Mouse (Mus musculus): Measurements from ENCODE around the gene Ovol1. TPM values are rescaled to one million over a fixed set of nuclear protein-coding genes. Genes with fewer than 3 reads are reported as not detected.
A peak's percentile ranks its signal among the peaks of the same experiment; 100 is the strongest.

Ovol1 gene
- polyA plus RNA-seq, 1 experiment = not detected

GRCm38 (mm10) chr19:5538786-5539185 is 21.7 kb downstream of the Ovol1 start:
- H3K4me1 ChIP-seq (ENCODE audit: control insufficient read depth, insufficient read depth, low read length) = no peaks in the 10 kb centered on the region
- TF ChIP-seq CTCF (IDR thresholded peaks at IDR 0.05; ENCODE audit: borderline replicate concordance, insufficient read depth, low read depth, low read length) (no peak), POLR2A (IDR thresholded peaks at IDR 0.05; ENCODE audit: borderline replicate concordance, insufficient read depth, low read length) (no peak)
- WGBS = 66% methylated on average over 8 of the region's 8 CpGs
- H3K27me3 ChIP-seq (ENCODE audit: control insufficient read depth, insufficient read depth, low read length) = no peaks in the 10 kb centered on the region
- H3K27ac ChIP-seq (ENCODE audit: insufficient read depth, low read length) = no peak overlapping the region
- no peak overlapping the region for H3K4me3 ChIP-seq (replicated peaks; ENCODE audit: insufficient read depth, low read depth, low read length)
- DNase-seq = no peak

- H3K4me1 ChIP-seq (ENCODE audit: control insufficient read depth, insufficient read depth, low read length) = 0 out of 2 replicates have a peak, but pooled peaks cover 3% of the 10 kb centered on the region
- no peaks in the 10 kb centered on the region for H3K27me3 ChIP-seq (ENCODE audit: control insufficient read depth, insufficient read depth, low read length)
- TF ChIP-seq CTCF (IDR thresholded peaks at IDR 0.05; ENCODE audit: borderline replicate concordance, insufficient read depth, low read depth, low read length) = no peak
- no peak for TF ChIP-seq POLR2A (IDR thresholded peaks at IDR 0.05; ENCODE audit: borderline replicate concordance, insufficient read depth, low read length)
- 83% methylated on average over 8 of the region's 8 CpGs for WGBS
- H3K4me3 ChIP-seq (replicated peaks; ENCODE audit: insufficient read depth, low read depth, low read length) = no peak overlapping the region
- DNase-seq = no peak
- H3K27ac ChIP-seq (ENCODE audit: insufficient read depth, low read length) = no peak overlapping the region
These were observed 27.9 kb downstream of the Ovol1 start for GRCm38 (mm10) chr19:5532520-5532919.

GRCm38 (mm10) chr19:5530138-5530524 is 30.3 kb downstream of the Ovol1 start:
- no peaks in the 10 kb centered on the region for H3K27me3 ChIP-seq (ENCODE audit: control insufficient read depth, insufficient read depth, low read length)
- no peak overlapping the region for H3K27ac ChIP-seq (ENCODE audit: insufficient read depth, low read length)
- WGBS = 33% methylated on average over 7 of the region's 7 CpGs

GRCm38 (mm10) chr19:5529325-5530137 is 30.9 kb downstream of the Ovol1 start:
- TF ChIP-seq POLR2A (IDR thresholded peaks at IDR 0.05; ENCODE audit: borderline replicate concordance, insufficient read depth, low read length) (no peak), CTCF (IDR thresholded peaks at IDR 0.05; ENCODE audit: borderline replicate concordance, insufficient read depth, low read depth, low read length) (peak; percentile 98)
- no peak overlapping the region for H3K27ac ChIP-seq (ENCODE audit: insufficient read depth, low read length)
- 3% methylated on average over 20 of the region's 20 CpGs for WGBS
- no peaks in the 10 kb centered on the region for H3K27me3 ChIP-seq (ENCODE audit: control insufficient read depth, insufficient read depth, low read length)
- DNase-seq = peak; percentile 93 to 98
- peak overlapping the region; percentile 24 for H3K4me3 ChIP-seq (replicated peaks; ENCODE audit: insufficient read depth, low read depth, low read length)
- H3K4me1 ChIP-seq (ENCODE audit: control insufficient read depth, insufficient read depth, low read length) = 0 out of 2 replicates have a peak, but pooled peaks cover 3% of the 10 kb centered on the region

More at GRCm38 (mm10) chr19:5530138-5530524, 30.3 kb downstream of the Ovol1 start:
- TF ChIP-seq CTCF (IDR thresholded peaks at IDR 0.05; ENCODE audit: borderline replicate concordance, insufficient read depth, low read depth, low read length) (no peak), POLR2A (IDR thresholded peaks at IDR 0.05; ENCODE audit: borderline replicate concordance, insufficient read depth, low read length) (no peak)
- no peak for DNase-seq
- Histone ChIP-seq H3K4me3 (replicated peaks; ENCODE audit: insufficient read depth, low read depth, low read length) (no peak overlapping the region), H3K4me1 (ENCODE audit: control insufficient read depth, insufficient read depth, low read length) (0 out of 2 replicates have a peak, but pooled peaks cover 3% of the 10 kb centered on the region)

- no peak for DNase-seq
- H3K27me3 ChIP-seq (ENCODE audit: control insufficient read depth, insufficient read depth, low read length) = no peaks in the 10 kb centered on the region
- H3K4me3 ChIP-seq (replicated peaks; ENCODE audit: insufficient read depth, low read depth, low read length) = no peak overlapping the region
- WGBS = 84% methylated on average over 5 of the region's 5 CpGs
- TF ChIP-seq POLR2A (IDR thresholded peaks at IDR 0.05; ENCODE audit: borderline replicate concordance, insufficient read depth, low read length) (no peak), CTCF (IDR thresholded peaks at IDR 0.05; ENCODE audit: borderline replicate concordance, insufficient read depth, low read depth, low read length) (no peak)
- no peak overlapping the region for H3K27ac ChIP-seq (ENCODE audit: insufficient read depth, low read length)
- 0 out of 2 replicates have a peak, but pooled peaks cover 3% of the 10 kb centered on the region for H3K4me1 ChIP-seq (ENCODE audit: control insufficient read depth, insufficient read depth, low read length)
These were observed 35.2 kb downstream of the Ovol1 start for GRCm38 (mm10) chr19:5525204-5525603.

- no peaks in the 10 kb centered on the region for H3K27me3 ChIP-seq (ENCODE audit: control insufficient read depth, insufficient read depth, low read length)
- H3K4me1 ChIP-seq (ENCODE audit: control insufficient read depth, insufficient read depth, low read length) = no peaks in the 10 kb centered on the region
- no peak overlapping the region for H3K27ac ChIP-seq (ENCODE audit: insufficient read depth, low read length)
- DNase-seq = no peak
- WGBS = 89% methylated on average over 3 of the region's 3 CpGs
- no peak for TF ChIP-seq CTCF (IDR thresholded peaks at IDR 0.05; ENCODE audit: borderline replicate concordance, insufficient read depth, low read depth, low read length)
- TF ChIP-seq POLR2A (IDR thresholded peaks at IDR 0.05; ENCODE audit: borderline replicate concordance, insufficient read depth, low read length) = no peak
- no peak overlapping the region for H3K4me3 ChIP-seq (replicated peaks; ENCODE audit: insufficient read depth, low read depth, low read length)
These were observed 41.7 kb downstream of the Ovol1 start for GRCm38 (mm10) chr19:5518721-5519120.

- TF ChIP-seq CTCF (IDR thresholded peaks at IDR 0.05; ENCODE audit: borderline replicate concordance, insufficient read depth, low read depth, low read length) (no peak), POLR2A (IDR thresholded peaks at IDR 0.05; ENCODE audit: borderline replicate concordance, insufficient read depth, low read length) (no peak)
- H3K27ac ChIP-seq (ENCODE audit: insufficient read depth, low read length) = no peak overlapping the region
- WGBS = 78% methylated on average over 8 of the region's 8 CpGs
- no peaks in the 10 kb centered on the region for H3K27me3 ChIP-seq (ENCODE audit: control insufficient read depth, insufficient read depth, low read length)
- no peaks in the 10 kb centered on the region for H3K4me1 ChIP-seq (ENCODE audit: control insufficient read depth, insufficient read depth, low read length)
- no peak for DNase-seq
- no peak overlapping the region for H3K4me3 ChIP-seq (replicated peaks; ENCODE audit: insufficient read depth, low read depth, low read length)
These were observed 43.4 kb downstream of the Ovol1 start for GRCm38 (mm10) chr19:5516906-5517505.

Data from cerebellum, adult 2 months (tissue).